Mouse (Mus musculus) ES-Bruce4 (cell line): ENCODE measurements around the gene Pik3cd. TPM values are rescaled to one million over a fixed set of nuclear protein-coding genes. Genes with fewer than 3 reads are reported as not detected.

Experiments used
- H3K27ac ChIP-seq: 2 replicates; pipeline ENCODE4 v1.5.1; 2012; ENCODE audit warnings: low read length, inconsistent platforms; ENCODE audit not compliant: insufficient read depth
- H3K27me3 ChIP-seq: 2 replicates; pipeline ENCODE4 v1.6.1; 2012; ENCODE audit warnings: mild to moderate bottlenecking, low read length, inconsistent platforms; ENCODE audit not compliant: control insufficient read depth, poor library complexity, insufficient read depth, severe bottlenecking
- H3K36me3 ChIP-seq: 2 replicates; pipeline ENCODE4 v1.6.1; 2012; ENCODE audit warnings: inconsistent platforms, mild to moderate bottlenecking, low read length, moderate library complexity; ENCODE audit not compliant: control insufficient read depth, poor library complexity, insufficient read depth, severe bottlenecking
- H3K4me1 ChIP-seq: one replicate; pipeline ENCODE4 v1.8.1; 2011; ENCODE audit warnings: low read length; ENCODE audit not compliant: control insufficient read depth, insufficient read depth
- H3K4me3 ChIP-seq: 2 replicates; pipeline ENCODE4 v1.5.1; 2011; ENCODE audit warnings: low read depth, mild to moderate bottlenecking, low read length
- H3K9ac ChIP-seq: 2 replicates; pipeline ENCODE4 v1.6.1; 2012; ENCODE audit warnings: low read depth, mild to moderate bottlenecking, inconsistent platforms; ENCODE audit not compliant: poor library complexity, severe bottlenecking
- H3K9me3 ChIP-seq: replicated peaks from 2 replicates; pipeline ENCODE4 v1.6.1; 2012; ENCODE audit warnings: mild to moderate bottlenecking, low read length, inconsistent platforms; ENCODE audit not compliant: control insufficient read depth, poor library complexity, insufficient read depth, severe bottlenecking
- CTCF ChIP-seq: IDR thresholded peaks from one replicate; pipeline ENCODE4 v1.8.1; 2011; ENCODE audit warnings: low read depth, low read length
- EP300 ChIP-seq: IDR thresholded peaks from 2 replicates; pipeline ENCODE4 v1.6.1; 2011; ENCODE audit warnings: low read depth, low read length; ENCODE audit not compliant: insufficient read depth
- POLR2A ChIP-seq: IDR thresholded peaks from one replicate; pipeline ENCODE4 v1.8.1; 2011; ENCODE audit warnings: low read length; ENCODE audit not compliant: insufficient read depth
- polyA plus RNA-seq: library from polyadenylated mRNA; stranded (reverse); fragments of >200 nt; gene quantifications from 2 replicates; pipeline ENCODE4 v1.2.4, GENCODE M21; 2011; ENCODE audit warnings: low read depth; ENCODE audit not compliant: missing spikeins, insufficient read depth, insufficient read length

Pik3cd gene
- polyA plus RNA-seq, 1 experiment = 13.5 TPM

- H3K27ac ChIP-seq = no peak overlapping the region
These were observed 12.3 kb downstream of the Pik3cd start for GRCm38 (mm10) chr4:149689822-149690700.

GRCm38 (mm10) chr4:149688861-149689260, 13.5 kb downstream of the Pik3cd start:
- no peaks in the 10 kb centered on the region for H3K27me3 ChIP-seq
- H3K4me1 ChIP-seq = peaks cover 5% of the 10 kb centered on the region
- H3K4me3 ChIP-seq = no peak overlapping the region
- no peaks in the 10 kb centered on the region for H3K9me3 ChIP-seq
- no peak overlapping the region for H3K27ac ChIP-seq
- H3K9ac ChIP-seq = no peak overlapping the region
- H3K36me3 ChIP-seq = no peaks in the 10 kb centered on the region
- TF ChIP-seq POLR2A (no peak), CTCF (no peak), EP300 (no peak)

More at GRCm38 (mm10) chr4:149689822-149690700, 12.3 kb downstream of the Pik3cd start:
- Histone ChIP-seq H3K36me3 (no peaks in the 10 kb centered on the region), H3K9ac (no peak overlapping the region), H3K4me1 (peaks cover 2% of the 10 kb centered on the region), H3K4me3 (no peak overlapping the region), H3K27me3 (no peaks in the 10 kb centered on the region), H3K9me3 (no peaks in the 10 kb centered on the region)
- TF ChIP-seq POLR2A (no peak), EP300 (no peak), CTCF (no peak)

GRCm38 (mm10) chr4:149684841-149685623, 17.3 kb downstream of the Pik3cd start:
- Histone ChIP-seq H3K4me1 (peaks cover 5% of the 10 kb centered on the region), H3K36me3 (no peaks in the 10 kb centered on the region), H3K4me3 (no peak overlapping the region), H3K27ac (no peak overlapping the region), H3K9ac (no peak overlapping the region), H3K27me3 (no peaks in the 10 kb centered on the region), H3K9me3 (no peaks in the 10 kb centered on the region)
- TF ChIP-seq POLR2A (no peak), CTCF (no peak), EP300 (no peak)

GRCm38 (mm10) chr4:149683875-149684274, 18.5 kb downstream of the Pik3cd start:
- Histone ChIP-seq H3K4me1 (peaks cover 5% of the 10 kb centered on the region), H3K36me3 (no peaks in the 10 kb centered on the region), H3K9ac (no peak overlapping the region), H3K9me3 (no peaks in the 10 kb centered on the region), H3K4me3 (no peak overlapping the region), H3K27ac (peak overlapping the region; percentile 63), H3K27me3 (no peaks in the 10 kb centered on the region)
- TF ChIP-seq CTCF (no peak), EP300 (peak; percentile 90)

- TF ChIP-seq POLR2A (no peak), CTCF (no peak), EP300 (no peak)
- Histone ChIP-seq H3K27ac (peak overlapping the region; percentile 25; the same call in 1 of the 2 replicates), H3K9ac (no peak overlapping the region), H3K36me3 (no peaks in the 10 kb centered on the region), H3K27me3 (no peaks in the 10 kb centered on the region), H3K4me1 (no peaks in the 10 kb centered on the region), H3K4me3 (no peak overlapping the region), H3K9me3 (no peaks in the 10 kb centered on the region)
These were observed 23.2 kb downstream of the Pik3cd start for GRCm38 (mm10) chr4:149679056-149679770.

- H3K27ac ChIP-seq = no peak overlapping the region
- H3K27me3 ChIP-seq = no peaks in the 10 kb centered on the region
- no peak overlapping the region for H3K9ac ChIP-seq
- no peaks in the 10 kb centered on the region for H3K9me3 ChIP-seq
- H3K4me1 ChIP-seq = no peaks in the 10 kb centered on the region
- no peaks in the 10 kb centered on the region for H3K36me3 ChIP-seq
- TF ChIP-seq POLR2A (no peak), CTCF (no peak), EP300 (no peak)
- H3K4me3 ChIP-seq = no peak overlapping the region
These were observed 24.4 kb downstream of the Pik3cd start for GRCm38 (mm10) chr4:149678006-149678405.
